Mouse (Mus musculus) macrophage (primary cell): ENCODE data around the gene Tmem243. TPM values are rescaled to one million over a fixed set of nuclear protein-coding genes. Genes with fewer than 3 reads are reported as not detected.

Experiments used
- H3K27ac ChIP-seq: fragments of 350-480 bp; formaldehyde crosslinking; 2 replicates; pipeline ENCODE4 v1.9.0; 2021
- H3K36me3 ChIP-seq: fragments of 350-480 bp; formaldehyde crosslinking; 2 replicates; pipeline ENCODE4 v1.9.0; 2021; ENCODE audit errors: inconsistent target
- H3K4me3 ChIP-seq: fragments of 350-480 bp; formaldehyde crosslinking; 2 replicates; pipeline ENCODE4 v1.9.0; 2021; ENCODE audit errors: inconsistent target
- H3K79me2 ChIP-seq: fragments of 350-480 bp; formaldehyde crosslinking; 2 replicates; pipeline ENCODE4 v1.9.0; 2021; ENCODE audit errors: inconsistent target
- WGBS: methylation state at CpG from one replicate; pipeline ENCODE4 v1.1.7; 2026; ENCODE audit warnings: inconsistent platforms; ENCODE audit not compliant: missing documents; 5-methylcytosine and 5-hydroxymethylcytosine counted together
- polyA plus RNA-seq: library from polyadenylated mRNA; stranded (reverse); fragments of 250-400 nt; gene quantifications from 3 replicates; pipeline ENCODE4 v1.2.4, GENCODE M21; 2018; ENCODE audit warnings: inconsistent platforms
- total RNA-seq, 78 experiments: library from RNA; depleted of rRNA; stranded (reverse); fragments of 250-400 nt; gene quantifications; 1 replicate in 9 of 78; 2 replicates in 24 of 78; 3 replicates in 43 of 78; 4 replicates in 2 of 78; pipeline ENCODE4 v1.2.4; 2018; ENCODE audit warnings: inconsistent platforms in 56 of 78

Tmem243 gene
- total RNA-seq (2018; cell fraction: chromatin; rRNA removed): 10 to 100 TPM in 24 of 26 experiments, 1 to 10 TPM in 2; 4.2 to 56.7 (median 17.9) TPM
- 10 to 100 TPM; 21.0 to 76.2 (median 34.7) TPM for total RNA-seq (2018; cell fraction: cytosol; rRNA removed)
- total RNA-seq (2018; cell fraction: nucleus; rRNA removed): 10 to 100 TPM; 23.3 to 88.5 (median 39.2) TPM
- 31.1 to 44.4 TPM (median 36.5 TPM) in 3 replicates for polyA plus RNA-seq

GRCm38 (mm10) chr5:9100207-9100848, at the start of gene Tmem243:
Gene Tmem243, plus strand, starts transcription at chr5:9100668.
- Histone ChIP-seq H3K36me3 (no peaks in the 10 kb centered on the region), H3K4me3 (peak within 1 kb of the TSS; percentile 74), H3K79me2 (peaks cover 37% of the 10 kb centered on the region), H3K27ac (no peak within 1 kb of the TSS)
- WGBS: 3% methylated on average over 59 of the region's 59 CpGs

- H3K79me2 ChIP-seq: no peaks in the 10 kb centered on the region
- no peak overlapping the region for H3K27ac ChIP-seq
- no peak overlapping the region for H3K4me3 ChIP-seq
- 24% methylated on average over 3 of the region's 3 CpGs for WGBS
- no peaks in the 10 kb centered on the region for H3K36me3 ChIP-seq
These were observed 44.3 kb upstream of the Tmem243 start for GRCm38 (mm10) chr5:9056020-9056660.

GRCm38 (mm10) chr5:9057277-9057879, 43.1 kb upstream of the Tmem243 start:
- H3K4me3 ChIP-seq: no peak overlapping the region
- no peaks in the 10 kb centered on the region for H3K79me2 ChIP-seq
- 92% methylated on average over 5 of the region's 5 CpGs for WGBS
- no peaks in the 10 kb centered on the region for H3K36me3 ChIP-seq
- H3K27ac ChIP-seq: no peak overlapping the region

- 79% methylated on average over 6 of the region's 6 CpGs for WGBS
- Histone ChIP-seq H3K4me3 (no peak overlapping the region), H3K79me2 (no peaks in the 10 kb centered on the region)
These were observed 41.0 kb upstream of the Tmem243 start for GRCm38 (mm10) chr5:9059303-9060023.

GRCm38 (mm10) chr5:9060228-9060627, 40.2 kb upstream of the Tmem243 start:
- no peaks in the 10 kb centered on the region for H3K79me2 ChIP-seq
- H3K27ac ChIP-seq: no peak overlapping the region
- H3K4me3 ChIP-seq: no peak overlapping the region
- H3K36me3 ChIP-seq: no peaks in the 10 kb centered on the region
- 64% methylated on average over 14 of the region's 14 CpGs for WGBS

More at GRCm38 (mm10) chr5:9059303-9060023, 41.0 kb upstream of the Tmem243 start:
- no peak overlapping the region for H3K27ac ChIP-seq
- H3K36me3 ChIP-seq: no peaks in the 10 kb centered on the region

GRCm38 (mm10) chr5:9064217-9064616, 36.3 kb upstream of the Tmem243 start:
- WGBS: 0% methylated on average over 1 of the region's 1 CpGs
- Histone ChIP-seq H3K4me3 (no peak overlapping the region), H3K27ac (no peak overlapping the region), H3K79me2 (no peaks in the 10 kb centered on the region), H3K36me3 (no peaks in the 10 kb centered on the region)

- Histone ChIP-seq H3K36me3 (no peaks in the 10 kb centered on the region), H3K4me3 (no peak overlapping the region), H3K79me2 (no peaks in the 10 kb centered on the region), H3K27ac (peak overlapping the region; percentile 62)
- 0% methylated on average over 2 of the region's 2 CpGs for WGBS
These were observed 31.6 kb upstream of the Tmem243 start for GRCm38 (mm10) chr5:9068886-9069285.

- WGBS: 95% methylated on average over 6 of the region's 6 CpGs
- Histone ChIP-seq H3K27ac (peak overlapping the region; percentile 62), H3K4me3 (no peak overlapping the region), H3K79me2 (no peaks in the 10 kb centered on the region), H3K36me3 (no peaks in the 10 kb centered on the region)
These were observed 30.8 kb upstream of the Tmem243 start for GRCm38 (mm10) chr5:9069599-9070209.

- no peak overlapping the region for H3K4me3 ChIP-seq
- H3K27ac ChIP-seq: no peak overlapping the region
- H3K36me3 ChIP-seq: no peaks in the 10 kb centered on the region
- H3K79me2 ChIP-seq: no peaks in the 10 kb centered on the region
- 86% methylated on average over 3 of the region's 3 CpGs for WGBS
These were observed 29.1 kb upstream of the Tmem243 start for GRCm38 (mm10) chr5:9071360-9071759.

- H3K36me3 ChIP-seq: no peaks in the 10 kb centered on the region
- H3K79me2 ChIP-seq: no peaks in the 10 kb centered on the region
- no peak overlapping the region for H3K27ac ChIP-seq
- H3K4me3 ChIP-seq: no peak overlapping the region
- 86% methylated on average over 5 of the region's 5 CpGs for WGBS
These were observed 27.2 kb upstream of the Tmem243 start for GRCm38 (mm10) chr5:9073177-9073854.

- Histone ChIP-seq H3K4me3 (no peak overlapping the region), H3K79me2 (no peaks in the 10 kb centered on the region), H3K27ac (no peak overlapping the region), H3K36me3 (no peaks in the 10 kb centered on the region)
These were observed 20.5 kb upstream of the Tmem243 start for GRCm38 (mm10) chr5:9079773-9080501.

- 0% methylated on average over 3 of the region's 3 CpGs for WGBS
- H3K79me2 ChIP-seq: no peaks in the 10 kb centered on the region
- no peak overlapping the region for H3K4me3 ChIP-seq
- H3K27ac ChIP-seq: peak overlapping the region; percentile 93
- H3K36me3 ChIP-seq: no peaks in the 10 kb centered on the region
These were observed 13.3 kb upstream of the Tmem243 start for GRCm38 (mm10) chr5:9086924-9087719.
